Mouse (Mus musculus) right cerebral cortex, adult 2 months (tissue): ENCODE measurements around the gene Gapvd1.
"Not testable (repeated sequence)": the region's sequence is repeated elsewhere in the genome, so short reads cannot be mapped to it uniquely, and the experiment has no call there.

Source experiments
- DNase-seq, 2 experiments: peaks; one replicate each; pipeline ENCODE4 v3.0.0; 2021 to 2022; ENCODE audit warnings: low spot score in 2 of 2

Gene Gapvd1

DNA sequence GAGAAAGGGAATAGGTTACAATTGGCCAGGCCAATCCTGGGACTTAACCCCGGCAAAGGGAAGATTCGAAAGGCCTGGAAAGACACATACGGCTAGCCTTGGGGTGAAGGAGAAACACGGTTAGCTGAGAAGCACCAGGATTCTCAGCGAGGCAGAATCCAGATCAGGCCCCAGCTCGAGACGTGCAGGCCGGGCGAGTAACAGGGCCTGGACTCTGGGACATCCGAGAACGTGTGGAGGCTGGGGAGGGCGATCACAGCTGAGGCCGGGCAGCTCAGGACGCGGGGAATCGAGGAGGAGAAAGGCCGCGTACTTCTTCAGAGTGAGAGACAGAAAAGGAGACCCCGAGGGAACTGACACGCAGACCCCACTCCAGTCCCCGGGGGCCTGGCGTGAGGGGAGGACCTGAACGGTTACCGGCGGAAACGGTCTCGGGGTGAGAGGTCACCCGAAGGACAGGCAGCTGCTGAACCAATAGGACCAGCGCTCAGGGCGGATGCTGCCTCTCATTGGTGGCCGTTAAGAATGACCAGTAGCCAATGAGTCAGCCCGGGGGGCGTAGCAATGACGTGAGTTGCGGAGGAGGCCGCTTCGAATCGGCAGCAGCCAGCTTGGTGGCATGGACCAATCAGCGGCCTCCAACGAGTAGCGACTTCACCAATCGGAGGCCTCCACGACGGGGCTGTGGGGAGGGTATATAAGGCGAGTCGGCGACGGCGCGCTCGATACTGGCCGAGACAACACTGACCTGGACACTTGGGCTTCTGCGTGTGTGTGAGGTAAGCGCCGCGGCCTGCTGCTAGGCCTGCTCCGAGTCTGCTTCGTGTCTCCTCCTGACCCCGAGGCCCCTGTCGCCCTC is 16.6 kb upstream of the Gapvd1 start, which contains the start of gene Hspa5:
Gene Hspa5, plus strand, starts transcription at position 603 of the 859 bp plus-strand sequence.
- peak; percentile 99 to 100 for DNase-seq

DNA sequence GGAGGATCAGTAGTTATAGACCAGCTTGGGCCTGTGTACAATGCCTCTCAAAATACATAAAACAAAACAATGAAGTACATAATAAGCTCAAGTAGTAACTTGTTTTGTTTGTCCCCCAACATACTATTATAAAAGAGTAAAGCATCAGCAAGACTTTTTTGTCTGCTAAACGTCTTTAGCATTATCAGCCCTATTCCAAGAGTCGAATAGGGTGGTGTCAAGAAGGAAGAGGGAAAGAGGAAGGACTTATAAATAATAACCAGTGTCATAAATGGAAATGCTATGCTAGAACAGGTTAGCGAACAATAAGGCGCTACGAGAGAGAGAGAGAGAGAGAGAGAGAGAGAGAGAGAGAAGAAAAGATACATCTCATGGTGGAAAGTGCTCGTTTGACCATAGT is 15.9 kb upstream of the Gapvd1 start:
- DNase-seq = no peak

DNA sequence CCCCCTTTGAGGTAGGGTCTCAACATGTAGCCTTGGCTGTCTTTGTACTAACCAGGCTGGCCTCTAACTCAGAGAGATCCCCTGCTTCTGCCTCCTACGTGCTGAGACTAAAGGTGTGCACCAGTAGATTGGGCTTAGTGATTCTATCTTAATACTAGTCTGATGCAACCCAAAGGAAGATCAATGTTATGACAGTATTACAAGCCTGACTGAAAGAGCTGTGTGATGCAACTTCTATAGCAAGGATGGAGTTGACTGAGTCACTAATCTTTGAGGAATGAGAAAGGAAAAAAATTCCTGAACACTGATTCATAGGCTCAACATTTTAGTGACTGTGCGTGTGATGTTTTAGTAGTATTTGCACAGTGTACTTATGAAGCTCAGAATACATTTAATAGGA is 15.0 kb upstream of the Gapvd1 start:
- DNase-seq = no peak

DNA sequence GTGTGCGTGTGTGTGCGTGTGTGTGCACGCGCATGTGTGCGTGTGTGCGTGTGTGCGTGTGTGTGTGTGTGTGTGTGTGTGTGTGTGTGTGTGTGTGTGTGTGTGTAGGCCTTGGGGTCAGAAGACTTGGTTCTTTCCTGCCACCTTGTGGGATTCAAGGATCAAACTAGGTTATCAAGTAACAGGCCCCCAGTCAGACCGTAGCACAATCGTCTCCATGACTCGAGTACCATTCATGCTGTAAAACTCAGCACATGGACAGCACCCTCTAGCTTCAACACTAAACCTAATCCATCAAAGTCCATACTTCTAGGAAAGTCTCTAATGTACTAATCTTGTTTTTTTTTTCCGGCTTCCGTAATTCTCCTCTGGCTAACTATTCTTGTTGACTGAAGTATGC is 9.8 kb upstream of the Gapvd1 start:
- no peak for DNase-seq

DNA sequence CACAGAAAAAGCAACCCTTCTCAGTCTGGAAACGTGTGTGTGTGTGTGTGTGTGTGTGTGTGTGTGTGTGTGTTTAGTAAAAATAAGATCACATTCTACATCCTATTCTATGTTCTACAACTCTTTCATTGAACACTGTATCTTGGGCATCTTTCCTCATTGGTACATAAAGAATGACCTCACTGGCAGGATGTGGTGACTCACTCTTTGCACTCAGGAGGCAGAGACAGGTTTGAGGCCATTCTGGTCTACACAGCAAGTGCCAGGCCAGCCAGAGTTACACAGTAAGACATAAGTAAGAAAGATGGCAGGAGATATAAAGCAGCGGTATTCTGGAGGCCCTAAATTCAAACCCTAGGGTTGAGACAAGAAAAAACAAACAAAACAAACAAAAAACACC is 7.8 kb upstream of the Gapvd1 start:
- DNase-seq = no peak

DNA sequence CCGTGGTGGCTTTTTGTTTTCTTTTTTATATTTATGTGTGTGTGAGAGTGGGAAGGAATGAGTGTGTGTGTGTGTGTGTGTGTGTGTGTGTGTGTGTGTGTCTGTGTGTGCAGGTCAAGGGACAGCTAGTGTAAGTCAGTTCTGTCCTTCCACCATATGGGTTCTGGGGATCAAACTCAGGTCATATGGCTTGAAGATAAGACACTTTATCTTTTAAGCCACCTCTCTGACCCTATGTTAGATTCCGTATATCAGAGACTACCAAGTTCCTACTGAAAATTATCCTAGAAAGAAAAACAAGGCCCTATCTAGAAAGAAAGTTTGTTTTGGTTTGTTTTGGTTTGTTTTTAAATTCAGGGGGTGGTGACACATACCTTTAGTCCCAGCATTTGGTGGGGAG is 7.1 kb upstream of the Gapvd1 start:
- DNase-seq = no peak

DNA sequence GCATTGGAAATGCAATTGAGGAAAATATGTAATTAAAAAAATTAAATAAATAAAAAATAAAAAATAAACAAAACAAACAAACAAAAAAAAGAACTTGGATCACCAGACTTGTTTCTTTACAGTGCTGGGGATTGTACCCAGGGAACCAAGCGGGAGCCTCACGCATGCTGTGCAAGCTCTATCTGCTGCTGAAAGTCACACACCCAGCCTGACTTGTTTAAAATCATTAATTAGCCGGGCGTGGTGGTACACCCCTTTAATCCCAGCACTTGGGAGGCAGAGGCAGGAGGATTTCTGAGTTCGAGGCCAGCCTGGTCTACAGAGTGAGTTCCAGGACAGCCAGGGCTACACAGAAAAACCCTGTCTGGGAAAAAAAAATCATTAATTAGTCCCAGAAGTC is 6.2 kb upstream of the Gapvd1 start:
- not testable (repeated sequence) for DNase-seq

DNA sequence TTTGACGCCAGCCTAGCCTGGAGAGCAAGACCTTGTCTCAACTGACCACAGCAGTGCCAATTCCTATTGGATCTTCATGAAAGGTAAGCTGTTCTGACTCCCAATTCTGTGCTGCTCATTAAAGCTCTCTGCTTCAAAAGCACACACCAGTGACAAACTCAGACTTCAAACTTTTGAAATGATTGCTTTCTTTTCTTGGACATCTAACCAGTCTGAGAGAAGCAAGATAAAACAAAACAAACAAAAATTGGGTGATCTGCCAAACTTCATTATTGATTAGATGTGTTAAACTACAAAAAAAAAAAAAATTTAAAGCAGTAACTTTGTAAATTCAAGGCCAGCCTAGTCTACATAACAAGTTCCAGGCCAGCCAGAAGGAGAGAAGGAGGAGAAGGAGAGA is 2.3 kb upstream of the Gapvd1 start:
- no peak for DNase-seq

DNA sequence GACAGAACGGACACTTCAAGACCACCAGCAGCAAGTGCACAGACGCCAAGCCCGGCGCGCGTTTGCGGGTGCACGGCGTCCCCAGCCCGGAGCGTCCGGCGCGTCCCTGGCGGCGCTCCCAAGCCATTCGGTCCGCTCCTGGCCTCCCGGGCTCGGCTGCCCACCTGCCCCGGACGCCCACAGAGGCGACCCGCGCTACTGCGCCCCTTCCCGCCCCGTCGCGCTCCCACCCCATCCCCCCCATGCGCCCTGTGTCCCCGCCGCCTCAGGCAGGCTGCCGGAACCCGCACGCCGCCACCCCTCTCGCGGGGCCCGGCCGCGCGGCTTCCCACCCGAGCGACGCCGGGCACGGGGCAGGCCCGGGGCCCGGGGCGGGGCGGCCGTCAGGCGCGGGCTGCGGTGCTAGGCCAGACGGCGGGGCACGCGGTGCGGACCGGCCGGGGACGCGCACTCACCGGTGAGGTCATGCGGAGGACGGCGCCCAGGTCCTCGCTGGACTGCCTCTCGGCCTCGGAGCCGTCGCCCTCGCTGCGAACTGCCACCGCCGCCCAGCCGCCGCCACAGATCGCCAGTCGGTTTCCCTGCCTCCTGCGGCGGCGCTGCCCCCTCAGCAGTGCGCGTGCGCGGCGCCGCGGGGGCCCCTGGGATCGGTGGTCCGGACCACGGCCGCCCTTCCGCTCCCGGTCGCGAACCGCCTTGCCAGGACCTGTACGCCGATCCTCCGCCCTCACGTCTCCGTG is 1.1 kb downstream of the Gapvd1 start:
- peak; percentile 71 to 79 for DNase-seq

DNA sequence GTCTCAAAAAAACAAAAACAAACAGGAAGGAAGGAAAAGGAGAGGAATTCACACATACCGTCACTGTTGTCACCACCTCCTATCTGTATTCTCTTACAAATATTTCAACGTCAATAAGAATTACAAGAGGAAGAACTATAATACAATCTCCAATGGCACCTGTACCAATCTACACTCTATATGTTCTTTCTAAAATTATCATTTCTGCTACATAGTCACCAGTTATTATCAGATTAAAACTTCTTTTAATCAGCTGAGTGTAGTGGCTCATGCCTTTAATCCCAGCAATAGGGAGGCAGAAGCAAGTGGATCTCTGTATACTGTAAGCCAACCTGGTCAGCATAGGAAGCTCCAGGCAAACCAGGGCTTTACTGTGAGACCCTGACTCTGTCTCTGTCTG is 4.8 kb downstream of the Gapvd1 start:
- DNase-seq = no peak

DNA sequence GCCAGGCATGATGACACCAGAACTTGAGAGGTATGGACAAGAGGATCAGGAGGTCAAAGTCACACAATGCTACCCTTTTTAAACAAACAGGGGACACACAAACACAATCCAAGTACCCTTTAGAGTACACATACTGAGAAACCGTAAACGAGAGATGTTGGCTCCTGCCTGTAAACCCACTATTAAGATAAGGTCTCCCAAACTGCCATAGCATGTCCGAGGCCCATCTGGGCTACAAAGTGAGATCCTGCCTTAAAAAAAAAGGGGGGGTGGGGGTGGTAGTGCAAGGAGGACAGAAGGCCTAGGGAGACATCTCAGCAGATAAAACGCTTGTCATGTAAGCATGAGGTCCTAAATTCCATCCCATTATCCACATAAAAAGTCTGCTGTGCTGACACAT is 6.6 kb downstream of the Gapvd1 start:
- no peak for DNase-seq

DNA sequence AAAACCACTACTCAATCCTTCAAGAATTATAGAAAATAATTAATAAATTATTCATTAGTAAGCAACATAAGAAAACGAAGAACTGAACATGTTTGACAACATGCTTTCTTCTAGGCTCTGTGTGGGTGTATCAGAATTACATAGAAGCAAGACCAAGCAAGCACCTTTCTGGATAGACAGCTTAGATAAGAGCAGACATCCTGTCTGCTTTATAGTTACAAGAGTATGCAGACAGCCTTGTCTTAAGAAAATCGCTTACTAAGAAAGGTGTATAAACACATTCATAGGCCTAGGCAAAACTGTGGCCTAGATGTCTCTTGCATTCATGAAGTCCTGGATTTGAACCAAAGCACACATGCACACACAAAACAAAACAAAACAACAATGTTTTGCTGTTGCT is 9.4 kb downstream of the Gapvd1 start:
- DNase-seq = no peak

DNA sequence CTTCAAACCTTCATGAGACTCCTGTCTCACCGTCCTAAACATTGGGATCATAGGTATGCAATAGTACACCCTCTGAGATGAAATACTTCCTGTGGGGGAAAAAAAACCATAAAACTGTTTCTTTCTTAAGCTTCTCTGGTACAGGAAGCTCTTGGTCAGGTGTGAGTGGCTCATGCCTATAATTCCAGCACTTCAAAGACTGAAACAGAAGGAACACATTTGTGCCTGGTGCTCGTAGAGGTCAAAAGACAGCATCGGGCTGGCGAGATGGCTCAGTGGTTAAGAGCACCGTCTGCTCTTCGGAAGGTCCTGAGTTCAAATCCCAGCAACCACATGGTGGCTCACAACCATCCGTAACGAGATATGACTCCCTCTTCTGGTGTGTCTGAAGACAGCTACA is 10.6 kb downstream of the Gapvd1 start:
- DNase-seq = no peak

DNA sequence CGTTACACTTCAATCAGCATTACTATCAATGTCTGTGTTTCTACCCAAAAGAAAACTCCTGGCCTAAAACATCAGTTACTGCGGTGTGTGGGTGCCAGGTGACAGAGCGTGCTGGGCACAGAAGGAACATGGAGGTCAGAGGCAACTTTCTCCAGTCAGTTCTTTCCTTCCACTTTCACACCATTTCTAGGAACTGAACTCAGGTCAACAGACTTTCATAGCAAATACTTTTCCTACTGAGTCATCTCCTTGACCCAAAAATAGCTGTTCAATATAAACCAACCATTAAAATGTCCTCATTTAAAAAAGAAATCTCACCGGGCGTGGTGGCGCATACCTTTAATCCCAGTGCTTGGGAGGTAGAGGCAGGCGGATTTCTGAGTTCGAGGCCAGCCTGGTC is 12.4 kb downstream of the Gapvd1 start:
- DNase-seq = no peak

DNA sequence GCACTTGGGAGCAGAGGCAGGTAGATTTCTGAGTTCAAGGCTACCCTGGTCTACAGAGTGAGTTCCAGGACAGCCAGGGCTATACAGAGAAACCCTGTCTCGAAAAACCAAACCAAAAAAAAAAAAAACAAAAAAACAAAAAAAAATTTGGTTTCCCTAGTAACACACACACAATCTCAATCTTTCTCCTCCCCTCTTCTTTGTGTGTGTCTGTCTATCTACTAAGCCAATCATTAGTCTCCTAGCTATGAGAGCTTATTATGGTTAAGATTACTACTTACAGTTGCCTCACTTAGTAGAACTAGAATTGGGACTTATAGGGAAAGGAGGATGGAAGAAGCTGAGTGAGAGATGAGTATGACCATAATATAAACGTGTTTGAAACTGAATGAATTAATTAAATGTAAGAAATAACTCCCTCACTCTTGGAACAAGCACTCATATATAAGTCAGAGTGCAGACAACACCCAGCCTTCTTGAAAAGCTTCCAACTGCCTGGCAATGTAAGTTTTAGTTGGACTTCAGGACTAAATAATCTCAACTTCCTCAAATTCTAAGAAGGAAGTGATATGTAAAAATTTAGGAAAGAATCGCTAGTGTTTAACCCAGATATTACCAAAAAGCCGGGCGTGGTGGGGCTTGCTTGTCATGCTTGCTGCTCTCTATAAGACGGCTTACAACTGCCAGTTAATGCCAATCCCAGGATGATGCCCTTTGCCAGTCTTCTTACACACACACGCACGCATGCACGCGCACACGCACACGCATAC is 13.5 kb downstream of the Gapvd1 start:
- DNase-seq = no peak

DNA sequence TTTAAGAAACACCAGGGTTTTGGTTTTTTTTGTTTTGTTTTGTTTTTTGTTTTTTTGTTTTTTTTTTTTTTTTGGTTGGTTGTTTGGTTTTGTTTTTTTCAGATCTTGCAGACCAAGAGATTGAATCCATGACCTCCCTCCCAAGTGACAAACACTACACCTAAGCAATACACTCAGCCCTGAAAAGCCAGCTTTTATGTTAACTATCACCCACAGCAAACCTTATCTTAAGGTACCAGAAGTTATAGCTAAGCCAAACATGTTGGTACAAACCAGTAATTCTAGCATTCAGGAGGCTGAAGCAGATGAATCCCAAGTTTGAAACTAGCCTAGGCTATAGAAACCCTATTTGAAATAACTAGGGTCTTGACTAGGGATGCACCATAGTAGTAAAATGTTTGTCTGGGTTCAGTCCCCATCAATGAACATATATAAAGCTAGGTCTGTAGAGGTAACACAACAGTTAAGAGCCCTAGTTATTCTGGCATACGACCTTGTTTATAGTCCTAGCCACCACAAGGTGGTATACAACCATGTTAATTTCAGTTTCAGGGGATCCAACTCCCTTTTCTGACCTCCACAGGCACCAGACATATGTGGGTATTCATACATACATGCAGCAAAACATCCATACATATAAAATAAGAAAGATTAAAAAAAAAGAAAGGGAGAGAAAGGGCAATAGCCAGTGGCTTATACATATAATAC is 15.2 kb downstream of the Gapvd1 start:
- no peak for DNase-seq

DNA sequence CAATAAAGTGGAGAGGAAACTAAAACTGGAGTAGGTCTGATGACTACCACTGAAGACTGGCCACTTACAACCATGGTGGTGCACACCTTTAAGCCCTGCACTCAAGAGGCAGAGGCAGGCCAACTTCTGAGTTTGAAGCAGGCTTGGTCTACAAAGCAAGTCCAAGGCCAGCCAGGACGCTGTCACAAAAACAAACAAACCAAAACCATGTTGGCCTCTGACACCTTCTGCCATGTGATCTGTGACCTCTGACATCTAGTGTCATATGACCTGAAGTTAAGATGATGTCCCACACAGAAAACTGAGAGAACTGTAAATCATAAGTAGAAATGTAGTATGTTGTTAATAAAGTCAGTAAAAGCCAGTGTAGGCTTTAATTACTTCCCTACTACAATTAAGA is 17.1 kb downstream of the Gapvd1 start:
- DNase-seq = no peak

DNA sequence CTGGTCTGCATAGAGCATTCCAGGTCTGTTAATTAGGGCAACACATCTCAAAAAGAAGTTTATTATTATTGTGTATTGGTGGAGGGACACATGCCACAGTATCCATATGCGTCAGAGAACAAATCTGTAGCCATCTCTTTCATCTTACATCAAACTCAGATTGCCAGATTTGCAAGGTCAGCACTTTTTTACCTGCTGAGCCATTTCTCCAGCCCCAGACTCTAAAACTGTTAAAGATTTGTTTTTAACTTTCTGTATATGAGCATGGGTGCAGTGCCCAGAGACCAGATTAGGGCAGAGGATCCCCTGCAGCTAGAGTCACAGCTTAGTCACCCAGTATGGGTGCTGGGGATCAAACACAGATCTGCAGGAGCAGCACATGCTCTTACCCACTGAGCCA is 18.4 kb downstream of the Gapvd1 start:
- DNase-seq = no peak

DNA sequence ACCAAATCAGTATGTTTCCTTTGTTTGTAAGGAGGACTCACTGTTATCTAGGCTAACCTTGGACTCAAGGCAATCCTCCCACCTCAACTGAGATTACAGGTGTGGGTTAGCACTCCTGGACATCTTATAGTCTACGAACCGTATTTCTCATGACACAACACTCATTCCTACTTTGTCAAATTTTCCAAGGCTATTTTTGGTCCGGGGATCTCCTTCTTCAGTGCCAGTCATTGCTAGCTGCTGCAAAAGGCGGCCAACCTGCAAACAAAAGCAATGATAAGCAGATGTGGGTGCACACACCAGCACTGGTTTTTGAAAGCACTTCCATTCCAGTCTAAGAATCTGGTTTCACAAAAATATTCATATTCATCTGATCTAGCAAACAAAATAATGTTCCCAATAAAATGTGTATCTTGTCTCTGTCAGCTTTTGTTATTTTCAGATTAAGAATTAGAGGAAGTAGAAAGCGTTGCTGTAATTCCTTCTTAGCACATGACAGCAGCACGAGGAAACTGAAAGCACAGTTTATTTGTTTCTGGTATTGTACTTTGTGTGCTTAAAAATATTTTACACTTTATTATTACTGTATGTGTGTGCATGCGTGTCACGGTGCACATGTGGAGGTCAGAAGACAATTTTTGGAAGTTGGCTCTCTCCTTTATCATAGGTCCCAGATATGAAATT is 27.8 kb downstream of the Gapvd1 start:
- no peak for DNase-seq

DNA sequence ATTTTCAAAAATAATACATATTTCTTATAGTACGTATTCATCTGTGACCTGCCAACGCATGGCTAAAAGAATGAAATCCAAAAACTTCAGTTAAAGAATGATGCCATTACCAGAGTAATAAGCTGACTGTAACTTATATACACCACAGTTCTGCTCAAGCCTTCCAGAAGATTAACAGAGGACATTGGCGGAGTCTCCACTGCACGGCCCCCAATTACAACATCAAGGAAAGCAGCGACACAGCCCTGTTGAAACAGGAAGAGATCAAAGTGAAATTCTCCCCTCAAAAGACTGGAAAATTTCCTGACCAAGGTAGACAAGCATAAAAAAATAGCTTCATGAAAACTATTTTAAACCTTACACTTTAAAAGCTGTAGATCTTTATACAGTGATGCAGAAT is 29.8 kb downstream of the Gapvd1 start:
- DNase-seq = no peak

DNA sequence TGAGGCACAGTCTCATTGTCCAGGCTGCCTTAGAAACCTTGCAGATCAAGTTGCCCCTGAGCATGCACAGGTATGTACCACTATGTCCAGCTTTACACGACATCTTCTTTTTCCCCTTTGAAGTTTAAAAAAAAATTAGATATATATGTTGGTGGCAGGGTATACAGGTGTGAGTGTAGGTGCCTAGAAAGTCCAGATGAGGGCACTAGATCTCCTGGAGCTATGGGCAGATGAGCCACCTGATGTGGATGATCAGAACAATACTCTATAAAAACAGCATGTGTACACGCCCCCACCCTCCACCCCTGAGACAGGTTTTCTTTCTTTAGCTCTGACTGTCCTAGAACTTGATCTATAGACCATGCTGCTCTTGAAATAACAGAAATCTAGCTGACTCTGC is 36.8 kb downstream of the Gapvd1 start:
- DNase-seq = no peak
